Mouse (Mus musculus): Measurements from ENCODE around the gene Hyal3. TPM values are rescaled to one million over a fixed set of nuclear protein-coding genes. Genes with fewer than 3 reads are reported as not detected.

Gene Hyal3
- polyA plus RNA-seq (2012; rRNA removed; ENCODE audit: low replicate concordance), result 1.1 and 1.7 TPM in 2 replicates

GRCm38 (mm10) chr9:107580501-107581317 is at the start of gene Hyal3:
TSS of gene Hyal3 (plus strand) at chr9:107580818.

GRCm38 (mm10) chr9:107533791-107534407 is 46.7 kb upstream of the Hyal3 start, which contains the start of gene Tmem115:
TSS of gene Tmem115 (plus strand) at chr9:107533945.

GRCm38 (mm10) chr9:107541474-107542351 is 38.9 kb upstream of the Hyal3 start, which contains the start of the genes Cyb561d2 and Nprl2:
TSS of gene Cyb561d2 (minus strand) at chr9:107542193.
TSS of gene Nprl2 (plus strand) at chr9:107542226.

GRCm38 (mm10) chr9:107547026-107547425 is 33.6 kb upstream of the Hyal3 start, which contains the start of gene Zmynd10:
TSS of gene Zmynd10 (plus strand) at chr9:107547298.

GRCm38 (mm10) chr9:107551117-107551889 is 29.3 kb upstream of the Hyal3 start, which contains the start of gene Rassf1:
TSS of gene Rassf1 (plus strand) at chr9:107551555.

GRCm38 (mm10) chr9:107563029-107563581 is 17.5 kb upstream of the Hyal3 start, which contains the start of gene Tusc2:
TSS of gene Tusc2 (plus strand) at chr9:107563255.

GRCm38 (mm10) chr9:107567702-107568319 is 12.8 kb upstream of the Hyal3 start, which contains the start of gene Hyal2:
TSS of gene Hyal2 (plus strand) at chr9:107567945.

GRCm38 (mm10) chr9:107576357-107577107 is 4.1 kb upstream of the Hyal3 start, which contains the start of gene Hyal1:
TSS of gene Hyal1 (plus strand) at chr9:107576927.

GRCm38 (mm10) chr9:107578587-107578986 is 2.0 kb upstream of the Hyal3 start, which contains the start of gene Naa80:
TSS of gene Naa80 (plus strand) at chr9:107578887.

GRCm38 (mm10) chr9:107586974-107587832 is 6.6 kb downstream of the Hyal3 start, which contains the start of gene Ifrd2:
TSS of gene Ifrd2 (plus strand) at chr9:107587642.

GRCm38 (mm10) chr9:107608741-107609432 is 28.3 kb downstream of the Hyal3 start, which contains the start of gene Sema3b:
TSS of gene Sema3b (minus strand) at chr9:107609229.

GRCm38 (mm10) chr9:107635279-107636028 is 54.8 kb downstream of the Hyal3 start, which contains the start of gene Gnai2:
TSS of gene Gnai2 (minus strand) at chr9:107635367.

Other genes starting within 250 kb of the Hyal3 start
- gene Hemk1, start 242.5 kb upstream of the Hyal3 start, polyA plus RNA-seq (2012; rRNA removed; ENCODE audit: low replicate concordance), result 32.5 and 39.1 TPM in 2 replicates
- 0.98 and 1.7 TPM in 2 replicates for gene 6430571L13Rik, start 240.2 kb upstream of the Hyal3 start, polyA plus RNA-seq (2012; rRNA removed; ENCODE audit: low replicate concordance)
- 0.16 and 0.81 TPM in 2 replicates for gene Cacna2d2, start 181.2 kb upstream of the Hyal3 start, polyA plus RNA-seq (2012; rRNA removed; ENCODE audit: low replicate concordance)
- gene Tmem115, start 46.9 kb upstream of the Hyal3 start, polyA plus RNA-seq (2012; rRNA removed; ENCODE audit: low replicate concordance), result 50.0 and 74.9 TPM in 2 replicates
- 46.6 and 47.9 TPM in 2 replicates for gene Cyb561d2, start 38.6 kb upstream of the Hyal3 start, polyA plus RNA-seq (2012; rRNA removed; ENCODE audit: low replicate concordance)
- 35.5 and 36.1 TPM in 2 replicates for gene Nprl2, start 38.6 kb upstream of the Hyal3 start, polyA plus RNA-seq (2012; rRNA removed; ENCODE audit: low replicate concordance)
- gene Zmynd10, start 33.5 kb upstream of the Hyal3 start, polyA plus RNA-seq (2012; rRNA removed; ENCODE audit: low replicate concordance), result 0.17 and 0.44 TPM in 2 replicates
- 33.6 and 43.7 TPM in 2 replicates for gene Rassf1, start 29.3 kb upstream of the Hyal3 start, polyA plus RNA-seq (2012; rRNA removed; ENCODE audit: low replicate concordance)
- 59.6 and 62.7 TPM in 2 replicates for gene Tusc2, start 17.6 kb upstream of the Hyal3 start, polyA plus RNA-seq (2012; rRNA removed; ENCODE audit: low replicate concordance)
- gene Hyal2, start 12.9 kb upstream of the Hyal3 start, polyA plus RNA-seq (2012; rRNA removed; ENCODE audit: low replicate concordance), result 74.8 and 90.6 TPM in 2 replicates
- 26.5 and 27.5 TPM in 2 replicates for gene Hyal1, start 3.9 kb upstream of the Hyal3 start, polyA plus RNA-seq (2012; rRNA removed; ENCODE audit: low replicate concordance)
- 71.0 and 72.9 TPM in 2 replicates for gene Naa80, start 1.9 kb upstream of the Hyal3 start, polyA plus RNA-seq (2012; rRNA removed; ENCODE audit: low replicate concordance)
- gene Ifrd2, start 6.8 kb downstream of the Hyal3 start, polyA plus RNA-seq (2012; rRNA removed; ENCODE audit: low replicate concordance), result 34.4 and 65.7 TPM in 2 replicates
- 17.4 and 34.5 TPM in 2 replicates for gene Sema3b, start 28.4 kb downstream of the Hyal3 start, polyA plus RNA-seq (2012; rRNA removed; ENCODE audit: low replicate concordance)
- gene Gnai2, start 54.5 kb downstream of the Hyal3 start, polyA plus RNA-seq (2012; rRNA removed; ENCODE audit: low replicate concordance), result 793 and 941 TPM in 2 replicates
- 4.3 and 13.0 TPM in 2 replicates for gene Slc38a3, start 88.7 kb downstream of the Hyal3 start, polyA plus RNA-seq (2012; rRNA removed; ENCODE audit: low replicate concordance)
- 0.08 TPM in 1 of 2 replicates, not detected in the other for gene Gnat1, start 98.9 kb downstream of the Hyal3 start, polyA plus RNA-seq (2012; rRNA removed; ENCODE audit: low replicate concordance)
- 70.7 and 93.8 TPM in 2 replicates for gene Sema3f, start 129.7 kb downstream of the Hyal3 start, polyA plus RNA-seq (2012; rRNA removed; ENCODE audit: low replicate concordance)
- 75.4 and 106 TPM in 2 replicates for gene Rbm5, start 190.2 kb downstream of the Hyal3 start, polyA plus RNA-seq (2012; rRNA removed; ENCODE audit: low replicate concordance)